Mouse (Mus musculus) CH12.LX (cell line): ENCODE results near the gene Eif2d. TPM values are rescaled to one million over a fixed set of nuclear protein-coding genes. Genes with fewer than 3 reads are reported as not detected.

ENCODE experiments used
- DNase-seq: peaks from one replicate; pipeline ENCODE4 v3.0.0-alpha.2; 2013; ENCODE audit errors: extremely low read depth
- H3K27ac ChIP-seq: 2 replicates; pipeline ENCODE4 v1.5.1; 2012; ENCODE audit warnings: low read depth, mild to moderate bottlenecking, control low read depth, moderate library complexity; ENCODE audit not compliant: insufficient read depth
- H3K27me3 ChIP-seq: replicated peaks from 2 replicates; pipeline ENCODE3; 2012; ENCODE audit warnings: inconsistent platforms
- H3K36me3 ChIP-seq, 2 experiments: replicated peaks in 1 of 2; 2 replicates each; pipeline versions ENCODE3 to v1.6.1; 2012; ENCODE audit warnings: inconsistent platforms in 1 of 2, low read length in 1 of 2, mild to moderate bottlenecking in 1 of 2, mixed read lengths in 1 of 2, moderate library complexity in 1 of 2; ENCODE audit not compliant: control insufficient read depth in 1 of 2, insufficient read depth in 1 of 2
- H3K4me1 ChIP-seq, 2 experiments: 2 replicates each; pipeline ENCODE4 v1.6.1; 2012; ENCODE audit warnings: inconsistent platforms in 1 of 2, moderate library complexity in 1 of 2; ENCODE audit not compliant: insufficient read depth in 2 of 2, control insufficient read depth in 1 of 2
- H3K4me2 ChIP-seq: 2 replicates; pipeline ENCODE4 v1.6.1; 2012; ENCODE audit warnings: low read depth, mild to moderate bottlenecking, control low read depth; ENCODE audit not compliant: poor library complexity, insufficient read depth, severe bottlenecking
- H3K4me3 ChIP-seq, 3 experiments: fragments of 150-350 bp in 1 of 3; sonication (generic) in 1 of 3; replicated peaks in 1 of 3; 2 replicates each; pipeline versions ENCODE3 to v1.5.1; 2011 to 2012; ENCODE audit warnings: low read depth in 2 of 3, low read length in 2 of 3, mild to moderate bottlenecking in 2 of 3, moderate library complexity in 2 of 3, control low read depth in 1 of 3, improper control_type of control experiment in 1 of 3, inconsistent platforms in 1 of 3, mixed read lengths in 1 of 3; ENCODE audit not compliant: poor library complexity in 1 of 3
- H3K79me2 ChIP-seq: replicated peaks from 2 replicates; pipeline ENCODE4 v1.6.1; 2012; ENCODE audit warnings: mild to moderate bottlenecking, moderate library complexity; ENCODE audit not compliant: control insufficient read depth, poor library complexity, insufficient read depth, severe bottlenecking; ENCODE audit errors: extremely low read depth
- H3K9ac ChIP-seq: 2 replicates; pipeline ENCODE4 v1.6.1; 2012; ENCODE audit warnings: low read depth, mild to moderate bottlenecking, control low read depth, moderate library complexity; ENCODE audit not compliant: insufficient read depth
- H3K9me3 ChIP-seq: replicated peaks from 2 replicates; pipeline ENCODE3; 2012; ENCODE audit warnings: low read length, inconsistent platforms, mixed read lengths
- CTCF ChIP-seq, 2 experiments: IDR thresholded peaks in 1 of 2; conservative IDR thresholded peaks in 1 of 2; 2 replicates each; pipeline ENCODE4 v1.5.1; 2011 to 2012; ENCODE audit warnings: low read depth in 2 of 2, low read length in 2 of 2, improper control_type of control experiment in 1 of 2, inconsistent platforms in 1 of 2, mild to moderate bottlenecking in 1 of 2, moderate library complexity in 1 of 2
- EP300 ChIP-seq: IDR thresholded peaks from 2 replicates; pipeline ENCODE4 v1.6.1; 2011; ENCODE audit warnings: low read length, improper control_type of control experiment
- GABPA ChIP-seq: IDR thresholded peaks from 2 replicates; pipeline ENCODE4 v1.6.1; 2012; ENCODE audit warnings: low read depth, low read length, improper control_type of control experiment, inconsistent platforms; ENCODE audit not compliant: insufficient replicate concordance
- JUN ChIP-seq: IDR thresholded peaks from 2 replicates; pipeline ENCODE4 v1.6.1; 2011; ENCODE audit warnings: low read depth, mild to moderate bottlenecking, low read length, improper control_type of control experiment, moderate library complexity; ENCODE audit not compliant: insufficient read depth
- JUND ChIP-seq: conservative IDR thresholded peaks from 2 replicates; pipeline ENCODE4 v1.6.1; 2011; ENCODE audit warnings: low read depth, low read length, improper control_type of control experiment
- KAT2A ChIP-seq: IDR thresholded peaks from 2 replicates; pipeline ENCODE4 v1.6.1; 2012; ENCODE audit warnings: low read length, improper control_type of control experiment, inconsistent platforms; ENCODE audit not compliant: insufficient replicate concordance
- MAX ChIP-seq: IDR thresholded peaks from 2 replicates; pipeline ENCODE4 v1.6.1; 2011; ENCODE audit warnings: low read length, improper control_type of control experiment
- MEF2A ChIP-seq: IDR thresholded peaks from 2 replicates; pipeline ENCODE4 v1.6.1; 2014; ENCODE audit warnings: low read depth, mild to moderate bottlenecking, inconsistent platforms, low read length, improper control_type of control experiment, borderline replicate concordance
- NRF1 ChIP-seq: IDR thresholded peaks from 2 replicates; pipeline ENCODE4 v1.6.1; 2014; ENCODE audit warnings: low read depth, mild to moderate bottlenecking, inconsistent platforms, low read length, improper control_type of control experiment, moderate library complexity
- POLR2AphosphoS2 ChIP-seq: IDR thresholded peaks from 2 replicates; pipeline ENCODE4 v1.6.1; 2011; ENCODE audit warnings: low read depth, low read length, improper control_type of control experiment
- RCOR1 ChIP-seq: conservative IDR thresholded peaks from 2 replicates; pipeline ENCODE4 v1.6.1; 2012; ENCODE audit warnings: low read depth, mild to moderate bottlenecking, inconsistent platforms, low read length, improper control_type of control experiment
- SIN3A ChIP-seq: IDR thresholded peaks from 2 replicates; pipeline ENCODE4 v1.6.1; 2012; ENCODE audit warnings: low read length, improper control_type of control experiment, inconsistent platforms
- TCF12 ChIP-seq: IDR thresholded peaks from 2 replicates; pipeline ENCODE4 v1.6.1; 2014; ENCODE audit warnings: low read depth, mild to moderate bottlenecking, inconsistent platforms, low read length, improper control_type of control experiment
- UBTF ChIP-seq: IDR thresholded peaks from 2 replicates; pipeline ENCODE4 v1.6.1; 2012; ENCODE audit warnings: low read depth, mild to moderate bottlenecking, inconsistent platforms, low read length, improper control_type of control experiment, moderate library complexity
- dilution Hi-C: fragments of 300-500 bp; cut with MboI; formaldehyde crosslinking; loops from 2 replicates; pipeline ENCODE4 v1.14.3; 2020; ENCODE audit warnings: low sequenced_read_pairs; ENCODE audit not compliant: extremely low pct_unique_long_range_greater_than_20kb, extremely low pct_ligation_motif_present
- in situ Hi-C: fragments of 300-500 bp; cut with MboI; formaldehyde crosslinking; loops from 3 replicates; pipeline ENCODE4 v1.14.3; 2019; ENCODE audit warnings: low sequenced_read_pairs, low pct_ligation_motif_present, low pct_unique_long_range_greater_than_20kb, mixed read lengths
- polyA plus RNA-seq: library from polyadenylated mRNA; unstranded; fragments of >175 nt; gene quantifications from 2 replicates; pipeline ENCODE4 v1.2.1, GENCODE M21; 2012; ENCODE audit warnings: low read depth; ENCODE audit not compliant: insufficient read length
- total RNA-seq, 2 experiments: library from RNA; depleted of rRNA; stranded (reverse); fragments of 300-350 nt in 1 of 2; fragments of >200 nt in 1 of 2; gene quantifications; 2 replicates each; pipeline ENCODE4 v1.2.3; 2012 to 2014

Eif2d gene
- total and polyA plus RNA-seq, 3 experiments = 46.9 to 57.2 (median 53.0) TPM

DNA sequence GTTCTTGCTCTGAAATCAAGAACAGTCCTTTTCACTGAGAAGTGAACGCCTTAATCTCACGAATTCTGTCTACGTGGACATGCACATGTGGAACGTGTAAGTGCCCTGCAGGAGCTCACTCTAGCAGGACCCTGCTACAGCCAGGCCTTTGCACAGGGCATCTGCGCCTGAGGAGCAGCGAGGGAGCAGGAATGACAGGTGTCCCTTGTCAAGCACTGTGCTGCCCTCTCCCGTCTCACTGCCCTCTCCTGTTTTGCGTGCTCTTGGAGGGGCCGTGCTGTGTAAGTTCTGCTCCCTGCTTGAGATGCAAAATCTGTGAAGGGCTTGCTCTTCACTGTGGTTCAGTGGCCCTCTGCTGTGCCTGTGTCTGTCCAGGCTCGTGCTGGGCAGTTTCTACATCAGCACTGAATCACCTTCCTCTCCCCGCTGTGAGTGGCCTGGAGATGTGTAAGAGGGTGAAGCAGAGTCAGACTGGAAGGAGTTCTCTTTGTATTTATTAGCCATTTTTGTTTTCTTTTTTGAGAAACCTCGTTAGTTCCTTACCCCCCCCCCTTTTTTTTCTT, 21.4 kb downstream of the Eif2d start:
- in situ Hi-C loops = no loop called here

DNA sequence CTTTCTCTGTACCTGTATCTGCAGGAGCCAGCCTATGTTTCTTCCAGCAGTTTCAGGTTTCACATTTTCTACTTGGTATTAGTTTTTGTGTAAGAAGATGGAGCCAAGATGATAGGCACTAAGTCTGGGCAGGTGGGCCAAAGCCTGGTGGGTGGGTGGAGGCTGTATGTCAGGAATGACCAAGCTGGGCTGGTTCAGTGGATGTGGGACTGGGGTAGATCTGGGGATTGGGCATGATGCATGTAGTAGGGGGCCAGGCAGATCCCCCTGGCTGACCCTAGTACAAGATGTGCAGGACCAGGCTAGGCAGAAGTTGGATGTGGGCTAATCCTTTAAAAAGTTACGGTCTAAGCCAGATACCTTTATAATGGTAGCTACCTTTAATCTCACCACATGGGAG, 22.2 kb downstream of the Eif2d start:
- no peak overlapping the region for H3K4me3 ChIP-seq
- H3K4me2 ChIP-seq = no peak overlapping the region
- no peaks in the 10 kb centered on the region for H3K4me1 ChIP-seq
- dilution Hi-C loops = no loop called here
- no peak overlapping the region for H3K9ac ChIP-seq
- no peaks in the 10 kb centered on the region for H3K9me3 ChIP-seq
- TF ChIP-seq JUND = no peak
- no peak for TF ChIP-seq JUN
- TF ChIP-seq MEF2A = no peak
- no peak for TF ChIP-seq NRF1
- no peak for TF ChIP-seq CTCF (conservative IDR thresholded peaks at IDR 0.05 in 1 of 2, IDR thresholded peaks at IDR 0.05 in 1 of 2; ENCODE audit: low read depth in 2 of 2, low read length in 2 of 2)
- TF ChIP-seq SIN3A = no peak
- TF ChIP-seq RCOR1 = no peak
- TF ChIP-seq MAX = no peak
- no peak for TF ChIP-seq TCF12
- TF ChIP-seq GABPA = no peak
- TF ChIP-seq KAT2A = no peak
- no peak for TF ChIP-seq UBTF
- TF ChIP-seq, all 38 proteins: peak for 0
- DNase-seq = no peak
- H3K27ac ChIP-seq = no peak overlapping the region
- no peaks in the 10 kb centered on the region for H3K27me3 ChIP-seq
- H3K79me2 ChIP-seq = no peaks in the 10 kb centered on the region; the same call in 1 of the 2 replicates
- peaks cover 84 to 93% of the 10 kb centered on the region in 2 experiments for H3K36me3 ChIP-seq
- in situ Hi-C loops = no loop called here

More for the DNA sequence above, 21.4 kb downstream of the Eif2d start:
- no peaks in the 10 kb centered on the region; the same call in 1 of the 2 replicates for H3K79me2 ChIP-seq
- no peak overlapping the region for H3K4me2 ChIP-seq
- H3K27me3 ChIP-seq = no peaks in the 10 kb centered on the region
- no peaks in the 10 kb centered on the region for H3K9me3 ChIP-seq
- no peak overlapping the region for H3K9ac ChIP-seq
- no peak overlapping the region for H3K4me3 ChIP-seq
- DNase-seq = no peak
- dilution Hi-C loops = no loop called here
- H3K36me3 ChIP-seq = peaks cover 82 to 93% of the 10 kb centered on the region in 2 experiments
- TF ChIP-seq NRF1 = no peak
- TF ChIP-seq EP300 = no peak
- TF ChIP-seq POLR2AphosphoS2 = no peak
- H3K27ac ChIP-seq = no peak overlapping the region
- no peaks in the 10 kb centered on the region for H3K4me1 ChIP-seq
